Mouse (Mus musculus) olfactory bulb, adult 2 months (tissue): ENCODE data around the gene Ulk4. TPM values are rescaled to one million over a fixed set of nuclear protein-coding genes. Genes with fewer than 3 reads are reported as not detected.

Experiments used
- H3K27ac ChIP-seq: fragments of 200-500 bp; 2 replicates; pipeline ENCODE4 v1.5.1; 2012; ENCODE audit warnings: low read depth, low read length; ENCODE audit not compliant: insufficient read depth
- H3K4me1 ChIP-seq: fragments of 200-500 bp; 2 replicates; pipeline ENCODE4 v1.6.1; 2012; ENCODE audit warnings: low read length; ENCODE audit not compliant: control insufficient read depth, insufficient read depth
- H3K4me3 ChIP-seq: fragments of 200-500 bp; 2 replicates; pipeline ENCODE4 v1.5.1; 2012; ENCODE audit warnings: mild to moderate bottlenecking, low read depth, low read length, moderate library complexity; ENCODE audit not compliant: insufficient read depth
- CTCF ChIP-seq: fragments of 200-500 bp; IDR thresholded peaks from 2 replicates; pipeline ENCODE4 v1.5.1; 2012; ENCODE audit warnings: low read depth, mild to moderate bottlenecking, low read length, moderate library complexity; ENCODE audit not compliant: insufficient read depth
- POLR2A ChIP-seq: fragments of 200-500 bp; IDR thresholded peaks from 2 replicates; pipeline ENCODE4 v1.6.1; 2012; ENCODE audit warnings: mild to moderate bottlenecking, low read depth, low read length, moderate library complexity; ENCODE audit not compliant: insufficient read depth
- WGBS: fragments of 180-500 bp; shearing (Covaris S2); methylation state at CpG from one replicate; pipeline ENCODE4 v1.1.7; 2018; 5-methylcytosine and 5-hydroxymethylcytosine counted together
- polyA plus RNA-seq: library from polyadenylated mRNA; stranded (reverse); fragments of >200 nt; gene quantifications from 2 replicates; pipeline ENCODE4 v1.2.4, GENCODE M21; 2012; ENCODE audit warnings: low replicate concordance; ENCODE audit not compliant: missing spikeins, insufficient read depth, insufficient read length

The Ulk4 gene
- polyA plus RNA-seq, 1 experiment: not detected

DNA sequence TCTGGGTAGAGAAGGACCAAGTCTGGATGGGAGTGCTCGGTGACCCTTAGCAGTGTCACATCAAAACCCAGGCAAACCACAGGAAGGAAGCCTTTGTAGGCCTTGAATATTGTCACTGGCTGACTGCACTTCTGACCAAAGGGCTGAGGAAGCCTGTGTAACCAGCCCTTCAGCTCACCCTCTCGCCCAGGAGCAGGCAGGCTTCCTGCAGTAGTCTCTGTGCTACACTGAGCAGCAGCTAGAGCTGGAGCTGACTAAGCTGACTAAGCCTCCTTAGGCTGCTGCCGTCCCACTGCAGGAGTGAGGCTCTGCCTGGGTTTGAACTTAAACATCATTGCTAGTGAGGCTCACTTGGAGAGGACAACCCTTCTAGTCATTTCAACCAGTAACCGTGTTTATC, 316.4 kb downstream of the Ulk4 start:
- Histone ChIP-seq H3K4me3 (no peak overlapping the region), H3K4me1 (peaks cover 59% of the 10 kb centered on the region), H3K27ac (peak overlapping the region; percentile 9; the same call in 1 of the 2 replicates)
- 55% methylated on average over 4 of the region's 4 CpGs for WGBS
- TF ChIP-seq POLR2A: no peak
- no peak for TF ChIP-seq CTCF

DNA sequence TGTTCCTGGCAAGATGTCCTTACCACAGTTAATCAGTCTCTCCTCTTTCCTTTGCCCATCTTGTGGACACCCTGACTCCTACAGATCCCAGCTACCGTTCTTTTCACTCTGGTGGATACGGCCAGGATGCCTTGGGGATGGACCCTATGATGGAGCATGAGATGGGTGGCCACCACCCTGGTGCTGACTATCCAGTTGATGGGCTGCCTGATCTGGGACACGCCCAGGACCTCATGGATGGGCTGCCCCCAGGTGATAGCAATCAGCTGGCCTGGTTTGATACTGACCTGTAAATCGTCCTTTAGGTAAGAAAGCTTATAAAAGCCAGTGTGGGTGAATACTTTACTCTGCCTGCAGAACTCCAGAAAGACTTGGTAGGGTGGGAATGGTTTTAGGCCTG, 317.8 kb downstream of the Ulk4 start:
- Histone ChIP-seq H3K27ac (peak overlapping the region; percentile 6; the same call in 1 of the 2 replicates), H3K4me1 (peaks cover 50% of the 10 kb centered on the region), H3K4me3 (no peak overlapping the region)
- 82% methylated on average over 4 of the region's 4 CpGs for WGBS
- TF ChIP-seq CTCF: no peak
- no peak for TF ChIP-seq POLR2A

DNA sequence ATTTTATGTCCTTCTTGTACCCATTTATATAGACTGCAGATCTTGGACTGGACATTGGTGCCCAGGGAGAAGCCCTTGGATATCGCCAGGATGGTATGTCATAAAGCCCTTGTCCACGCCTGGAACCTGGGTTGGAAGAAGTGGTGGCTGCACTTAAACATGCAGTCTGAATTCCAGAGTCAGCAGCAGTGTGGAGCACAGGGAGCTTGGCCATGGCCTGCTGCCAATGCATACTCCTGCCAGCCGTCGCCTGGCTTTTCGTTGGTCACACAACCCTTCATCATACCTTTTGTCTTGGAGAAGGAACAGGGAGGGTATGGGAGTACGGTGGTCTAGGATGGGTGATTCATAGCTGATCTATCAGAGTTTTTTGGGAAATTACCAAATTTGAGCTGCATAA, 318.4 kb downstream of the Ulk4 start:
- 24% methylated on average over 6 of the region's 6 CpGs for WGBS
- H3K4me3 ChIP-seq: no peak overlapping the region
- peak overlapping the region; percentile 6 for H3K27ac ChIP-seq
- no peak for TF ChIP-seq POLR2A
- peaks cover 46% of the 10 kb centered on the region for H3K4me1 ChIP-seq

DNA sequence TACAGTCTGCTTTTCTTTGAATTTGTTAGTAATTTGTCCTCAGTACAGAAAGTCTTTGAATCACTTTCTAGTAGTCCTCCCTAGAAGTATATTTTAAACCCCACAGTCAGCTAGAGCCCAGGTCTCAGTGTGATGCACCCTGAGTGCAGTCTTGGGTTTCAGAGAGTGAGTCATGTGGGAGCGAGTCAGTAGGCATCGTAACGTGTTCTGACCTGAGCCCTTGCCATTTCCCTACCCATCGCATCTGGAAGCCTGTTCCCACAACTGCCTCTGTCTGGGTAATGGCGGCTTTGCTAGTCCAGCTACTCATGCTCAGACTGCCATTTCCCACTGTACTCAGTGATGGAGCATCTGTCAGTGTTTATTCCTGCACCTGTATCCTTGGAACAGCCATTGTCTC, 318.9 kb downstream of the Ulk4 start:
- H3K4me3 ChIP-seq: no peak overlapping the region
- WGBS: 46% methylated on average over 5 of the region's 5 CpGs
- H3K27ac ChIP-seq: no peak overlapping the region
- TF ChIP-seq CTCF (no peak), POLR2A (no peak)
- peaks cover 43% of the 10 kb centered on the region for H3K4me1 ChIP-seq

DNA sequence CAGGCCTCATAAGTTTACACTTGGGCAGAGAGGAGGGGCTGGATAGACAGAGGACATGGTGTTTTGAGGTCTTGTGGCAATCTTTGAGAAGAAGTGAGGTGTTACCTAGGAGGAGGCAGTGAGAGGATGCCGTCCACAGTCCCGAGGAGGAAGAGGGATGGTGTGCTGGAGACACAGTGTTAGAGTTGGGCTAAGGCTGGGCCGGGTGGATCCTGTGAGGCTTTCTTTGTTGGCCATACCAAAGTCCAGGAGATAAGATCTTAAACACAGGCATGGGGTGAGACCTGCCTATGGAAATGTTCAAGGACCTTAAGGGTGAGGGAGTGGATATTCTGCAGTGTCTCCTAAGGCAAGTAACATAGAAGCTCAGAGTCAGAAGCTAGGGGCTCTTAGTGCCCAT, 325.1 kb downstream of the Ulk4 start:
- H3K4me3 ChIP-seq: no peak overlapping the region
- 75% methylated on average over 3 of the region's 3 CpGs for WGBS
- TF ChIP-seq CTCF (no peak), POLR2A (no peak)
- no peak overlapping the region for H3K27ac ChIP-seq
- H3K4me1 ChIP-seq: peaks cover 14% of the 10 kb centered on the region; the same call in 1 of the 2 replicates

DNA sequence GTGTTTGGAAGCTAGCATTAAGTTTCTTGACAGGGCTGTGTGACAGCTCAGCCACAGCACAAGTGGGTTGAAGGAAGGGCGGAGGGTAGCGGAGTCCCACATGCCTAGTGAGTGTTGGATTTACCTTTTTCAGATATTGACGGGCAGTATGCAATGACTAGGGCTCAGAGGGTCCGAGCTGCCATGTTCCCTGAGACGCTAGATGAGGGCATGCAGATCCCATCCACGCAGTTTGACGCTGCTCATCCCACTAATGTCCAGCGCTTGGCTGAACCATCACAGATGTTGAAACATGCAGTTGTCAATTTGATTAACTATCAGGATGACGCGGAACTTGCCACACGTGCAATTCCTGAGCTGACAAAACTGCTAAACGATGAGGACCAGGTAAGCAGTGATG, 326.2 kb downstream of the Ulk4 start:
- peaks cover 13% of the 10 kb centered on the region; the same call in 1 of the 2 replicates for H3K4me1 ChIP-seq
- WGBS: 90% methylated on average over 12 of the region's 12 CpGs
- TF ChIP-seq CTCF: no peak
- TF ChIP-seq POLR2A: no peak
- no peak overlapping the region for H3K4me3 ChIP-seq
- H3K27ac ChIP-seq: no peak overlapping the region

DNA sequence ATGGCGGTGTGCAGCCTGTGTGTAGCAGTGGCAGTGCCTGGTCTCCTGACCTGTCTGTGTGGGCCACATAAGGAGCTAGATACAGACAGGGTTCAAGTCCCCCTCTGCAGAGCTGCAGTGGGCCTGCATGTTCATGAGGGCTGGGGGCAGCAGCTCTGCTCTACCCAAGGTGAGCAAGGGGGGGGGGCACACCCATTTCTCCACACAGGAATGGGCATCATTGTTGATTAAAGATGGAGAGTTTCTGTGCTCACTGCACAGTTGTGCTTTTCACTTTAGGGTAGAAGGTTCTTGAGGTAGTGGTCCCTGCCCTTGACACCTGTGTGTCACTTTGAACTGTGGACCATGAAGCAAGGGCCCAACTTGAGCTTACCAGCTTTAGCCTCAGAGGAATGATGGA, 328.2 kb downstream of the Ulk4 start:
- Histone ChIP-seq H3K4me3 (no peak overlapping the region), H3K27ac (no peak overlapping the region), H3K4me1 (peaks cover 13% of the 10 kb centered on the region; the same call in 1 of the 2 replicates)
- TF ChIP-seq CTCF: no peak
- TF ChIP-seq POLR2A: no peak
- WGBS: 94% methylated on average over 1 of the region's 1 CpGs

DNA sequence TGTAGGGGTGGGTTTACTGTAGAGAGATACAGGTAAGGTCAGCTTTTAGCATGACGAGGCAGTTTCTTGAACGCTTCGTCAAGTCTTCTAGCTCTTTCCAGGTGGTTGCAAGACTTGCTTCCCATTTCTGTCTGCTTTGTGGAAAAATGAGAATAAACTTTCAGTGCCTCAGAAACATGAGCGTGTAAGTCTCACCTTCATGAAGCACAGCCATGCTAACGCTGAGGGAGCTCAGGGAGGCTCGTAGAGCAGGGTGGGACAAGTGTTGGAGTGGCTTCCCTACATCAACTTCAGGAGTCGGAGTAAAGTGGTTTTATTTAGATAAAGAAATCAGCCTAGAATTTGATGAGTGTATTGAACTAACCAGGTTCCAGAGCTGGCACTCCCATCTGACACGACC, 330.9 kb downstream of the Ulk4 start:
- TF ChIP-seq CTCF (no peak), POLR2A (no peak)
- H3K27ac ChIP-seq: no peak overlapping the region
- no peak overlapping the region for H3K4me3 ChIP-seq
- WGBS: 57% methylated on average over 8 of the region's 8 CpGs
- H3K4me1 ChIP-seq: peaks cover 16% of the 10 kb centered on the region; the same call in 1 of the 2 replicates

DNA sequence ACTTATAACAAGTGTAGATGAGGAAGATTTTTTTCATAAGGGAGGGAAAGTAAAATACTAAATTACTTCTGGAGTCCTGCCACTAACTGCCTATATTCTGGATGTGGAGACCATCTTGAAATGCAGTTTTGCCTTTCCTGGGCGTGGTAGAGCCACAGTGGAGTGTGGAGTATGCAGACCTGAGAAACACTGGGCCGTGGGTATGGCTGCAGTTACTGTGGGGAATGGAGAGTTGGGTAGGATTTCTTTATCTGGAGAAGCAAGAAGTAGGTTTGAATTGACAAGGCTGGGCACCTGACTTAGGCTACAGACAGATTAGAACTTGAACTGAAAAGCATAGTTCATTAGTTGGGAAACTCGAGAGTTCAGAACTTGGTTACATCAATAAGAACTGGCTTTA, 332.8 kb downstream of the Ulk4 start:
- TF ChIP-seq CTCF (no peak), POLR2A (no peak)
- 60% methylated on average over 3 of the region's 3 CpGs for WGBS
- H3K4me3 ChIP-seq: no peak overlapping the region

DNA sequence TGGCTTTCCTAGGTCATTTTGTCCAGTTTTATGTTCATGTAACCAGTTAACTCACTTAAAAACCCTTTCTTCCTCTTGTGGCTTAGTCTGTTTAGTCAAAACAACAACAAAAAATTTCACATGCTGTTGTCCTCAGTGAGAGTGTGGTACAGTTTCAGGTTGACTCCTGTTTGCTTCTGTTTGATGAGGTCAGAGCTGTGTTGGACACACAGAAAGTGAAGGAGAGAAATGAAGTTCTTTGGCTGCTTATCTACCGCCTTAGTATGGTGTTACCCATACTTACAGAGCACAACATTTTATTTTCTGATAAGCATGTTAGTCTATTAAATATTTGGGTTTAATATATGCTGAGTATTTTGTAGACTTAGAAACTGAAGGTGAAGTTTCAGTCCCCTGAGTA, 333.2 kb downstream of the Ulk4 start:
- WGBS: 70% methylated on average over 1 of the region's 1 CpGs
- no peak overlapping the region for H3K27ac ChIP-seq
- no peak overlapping the region for H3K4me3 ChIP-seq
- H3K4me1 ChIP-seq: peaks cover 19% of the 10 kb centered on the region
- TF ChIP-seq CTCF (no peak), POLR2A (no peak)

More for the DNA sequence above, 332.8 kb downstream of the Ulk4 start:
- H3K27ac ChIP-seq: no peak overlapping the region
- peaks cover 20% of the 10 kb centered on the region for H3K4me1 ChIP-seq
